Mouse (Mus musculus) monocyte, adult 59 days (primary cell): ENCODE results near the gene Otx1. TPM values are rescaled to one million over a fixed set of nuclear protein-coding genes. Genes with fewer than 3 reads are reported as not detected.

Source experiments
- total RNA-seq, 2 experiments: library from RNA; stranded (reverse); gene quantifications; one replicate each; pipeline ENCODE4 v1.2.4; 2023

Otx1 gene
- not detected for total RNA-seq

GRCm38 (mm10) chr11:22002783-22003340, at the start of gene Otx1:
TSS of gene Otx1 (minus strand) at chr11:22002897.

